Mouse (Mus musculus) heart, embryonic 11.5 days (tissue): ENCODE data around the gene Cep295nl. TPM values are rescaled to one million over a fixed set of nuclear protein-coding genes. Genes with fewer than 3 reads are reported as not detected.
"Not testable (repeated sequence)": the region's sequence is repeated elsewhere in the genome, so short reads cannot be mapped to it uniquely, and the experiment has no call there.

Experiments
- ATAC-seq: fragments of 200-750 bp; cut with Nextera tagmentation; replicated peaks from 2 replicates; pipeline ENCODE4 v1.8.0; 2017; ENCODE audit warnings: moderate library complexity; ENCODE audit not compliant: insufficient number of reproducible peaks, low FRiP score, low TSS enrichment
- H3K27ac ChIP-seq: fragments of 300-500 bp; sonication (generic); 2 replicates; pipeline ENCODE4 v1.5.1; 2014; ENCODE audit warnings: mild to moderate bottlenecking, low read depth, low read length
- H3K27me3 ChIP-seq: fragments of 300-500 bp; sonication (generic); 2 replicates; pipeline ENCODE4 v1.6.1; 2014; ENCODE audit warnings: mild to moderate bottlenecking, low read length, mixed read lengths; ENCODE audit not compliant: control insufficient read depth, insufficient read depth
- H3K36me3 ChIP-seq: fragments of 300-500 bp; sonication (generic); 2 replicates; pipeline ENCODE4 v1.6.1; 2014; ENCODE audit warnings: mild to moderate bottlenecking, low read length, moderate library complexity, mixed read lengths; ENCODE audit not compliant: control insufficient read depth, insufficient read depth
- H3K4me1 ChIP-seq: fragments of 300-500 bp; sonication (generic); 2 replicates; pipeline ENCODE4 v1.6.1; 2014; ENCODE audit warnings: low read length; ENCODE audit not compliant: control insufficient read depth, insufficient read depth
- H3K4me2 ChIP-seq: fragments of 300-500 bp; sonication (generic); 2 replicates; pipeline ENCODE4 v1.6.1; 2014; ENCODE audit warnings: mild to moderate bottlenecking, moderate library complexity
- H3K4me3 ChIP-seq: fragments of 300-500 bp; sonication (generic); 2 replicates; pipeline ENCODE4 v1.5.1; 2014; ENCODE audit warnings: low read depth, low read length
- H3K9ac ChIP-seq: fragments of 300-500 bp; sonication (generic); 2 replicates; pipeline ENCODE4 v1.6.1; 2014; ENCODE audit warnings: mild to moderate bottlenecking, low read depth, low read length, moderate library complexity
- H3K9me3 ChIP-seq: fragments of 300-500 bp; sonication (generic); replicated peaks from 2 replicates; pipeline ENCODE4 v1.6.1; 2016; ENCODE audit warnings: low read length; ENCODE audit not compliant: control insufficient read depth
- WGBS: fragments of 180-500 bp; shearing (Covaris S2); extraction: QIAGEN DNeasy Blood & Tissue Kit; methylation state at CpG from one replicate; pipeline ENCODE4 v1.1.7; 2014; ENCODE audit not compliant: insufficient replicate concordance; 5-methylcytosine and 5-hydroxymethylcytosine counted together
- polyA plus RNA-seq: library from polyadenylated mRNA; unstranded; fragments of >200 nt; fragmentation: Nextera tagmentation; extraction: Ambion mirVana; gene quantifications from 2 replicates; pipeline ENCODE4 v1.2.1, GENCODE M21; 2014

The Cep295nl gene
- polyA plus RNA-seq, 1 experiment from 2014 or later: 0.31 TPM

DNA sequence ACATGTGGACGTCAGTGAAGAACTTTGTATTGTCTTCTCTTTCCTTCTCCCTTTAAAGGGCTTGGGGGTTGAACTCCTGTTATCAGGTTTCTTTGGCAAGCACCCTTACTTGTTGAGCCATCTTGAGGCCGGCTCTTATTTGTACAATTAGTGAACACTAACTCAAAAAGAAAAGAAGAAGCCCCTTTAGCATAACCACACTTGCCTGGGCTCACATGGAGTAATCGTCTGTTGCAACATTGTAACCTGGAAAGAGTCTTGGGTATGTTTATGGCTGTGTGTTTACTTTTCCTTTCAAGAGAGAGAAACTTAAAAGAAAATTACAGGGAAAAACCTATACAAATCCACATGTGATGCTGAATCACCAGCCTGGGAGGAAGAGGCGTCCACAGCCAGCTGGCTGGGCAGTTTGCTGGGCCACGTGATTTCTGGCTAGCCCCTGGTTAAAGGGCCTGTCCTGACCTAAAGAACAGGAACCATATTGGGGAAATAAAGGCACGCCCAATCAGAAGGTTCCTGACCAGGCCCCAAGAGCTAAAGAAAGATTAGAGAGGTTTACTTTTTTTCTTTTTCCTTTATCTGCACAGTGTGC lies 30.1 kb downstream of the Cep295nl start:
- WGBS: 75% methylated on average over 6 of the region's 6 CpGs
- no peak for ATAC-seq
- Histone ChIP-seq H3K36me3 (peaks cover 30% of the 10 kb centered on the region), H3K9ac (no peak overlapping the region), H3K27me3 (no peaks in the 10 kb centered on the region), H3K9me3 (no peaks in the 10 kb centered on the region; the same call in 1 of the 2 replicates), H3K27ac (no peak overlapping the region), H3K4me2 (no peak overlapping the region), H3K4me1 (peaks cover 12% of the 10 kb centered on the region), H3K4me3 (no peak overlapping the region)

- ATAC-seq: not testable (repeated sequence)
- H3K36me3 ChIP-seq: peaks cover 29% of the 10 kb centered on the region
- 83% methylated on average over 2 of the region's 2 CpGs for WGBS
Observed at GRCm38 (mm10) chr11:118307962-118308361, 34.3 kb downstream of the Cep295nl start.

GRCm38 (mm10) chr11:118303959-118304358 lies 38.3 kb downstream of the Cep295nl start:
- H3K4me3 ChIP-seq, H3K4me2 ChIP-seq, H3K9me3 ChIP-seq, H3K27me3 ChIP-seq, H3K4me1 ChIP-seq, ATAC-seq, H3K27ac ChIP-seq, H3K9ac ChIP-seq: not testable (repeated sequence)
- peaks cover 11% of the 10 kb centered on the region for H3K36me3 ChIP-seq
- WGBS: 89% methylated on average over 4 of the region's 4 CpGs

More at GRCm38 (mm10) chr11:118307962-118308361, 34.3 kb downstream of the Cep295nl start:
- not testable (repeated sequence) for H3K4me3 ChIP-seq, H3K4me2 ChIP-seq, H3K27ac ChIP-seq, H3K27me3 ChIP-seq, H3K4me1 ChIP-seq, H3K9me3 ChIP-seq, H3K9ac ChIP-seq

DNA sequence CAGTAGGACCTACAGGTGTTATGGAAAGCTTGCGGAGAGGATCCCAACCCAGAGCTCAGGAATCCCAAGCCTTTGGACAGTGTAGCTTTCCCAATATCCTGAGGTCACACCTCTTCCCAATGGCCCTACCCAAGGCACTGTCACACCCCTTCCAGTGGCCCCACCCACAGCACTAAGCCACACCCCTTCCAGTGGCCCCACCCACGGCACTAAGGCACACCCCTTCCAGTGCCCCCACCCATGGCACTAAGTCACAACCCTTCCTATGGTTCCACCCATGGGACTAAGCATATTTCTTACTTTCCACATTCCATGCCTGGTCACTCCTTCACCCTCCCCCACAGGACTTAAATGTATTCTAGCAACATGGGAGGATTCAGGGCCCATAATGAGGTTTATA lies 43.5 kb downstream of the Cep295nl start:
- H3K9ac ChIP-seq: no peak overlapping the region
- H3K4me1 ChIP-seq: no peaks in the 10 kb centered on the region
- WGBS: 72% methylated on average over 2 of the region's 2 CpGs
- no peak for ATAC-seq
- H3K36me3 ChIP-seq: peaks cover 4% of the 10 kb centered on the region
- no peaks in the 10 kb centered on the region for H3K9me3 ChIP-seq
- H3K27ac ChIP-seq: no peak overlapping the region
- H3K4me2 ChIP-seq: no peak overlapping the region
- H3K4me3 ChIP-seq: no peak overlapping the region
- no peaks in the 10 kb centered on the region for H3K27me3 ChIP-seq

- 84% methylated on average over 3 of the region's 3 CpGs for WGBS
- Histone ChIP-seq H3K4me3 (no peak overlapping the region), H3K36me3 (peaks cover 3% of the 10 kb centered on the region; the same call in 1 of the 2 replicates)
Observed at GRCm38 (mm10) chr11:118297967-118298366, 44.3 kb downstream of the Cep295nl start.

DNA sequence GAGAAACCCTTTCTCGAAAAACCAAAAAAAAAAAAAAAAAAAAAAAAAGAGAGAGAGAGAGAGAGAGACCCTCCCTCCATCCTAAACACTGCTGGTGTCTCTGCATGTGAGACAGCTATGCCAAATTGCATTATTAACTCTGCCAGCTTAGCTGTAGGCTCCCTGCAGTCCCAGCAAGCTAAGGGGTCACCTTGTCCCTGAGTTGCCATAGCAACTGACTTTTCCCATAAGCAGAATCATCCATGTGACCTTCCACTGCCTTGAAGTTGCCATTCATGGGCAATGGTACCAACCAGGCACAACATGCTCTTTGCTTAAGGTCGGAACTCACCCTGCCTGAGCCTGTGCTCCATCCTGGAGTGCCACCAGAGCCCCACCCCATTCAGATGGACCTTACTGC lies 47.3 kb downstream of the Cep295nl start:
- H3K9me3 ChIP-seq: no peaks in the 10 kb centered on the region
- no peaks in the 10 kb centered on the region for H3K36me3 ChIP-seq
- no peak overlapping the region for H3K27ac ChIP-seq
- ATAC-seq: no peak
- peaks cover 2% of the 10 kb centered on the region; the same call in 1 of the 2 replicates for H3K4me1 ChIP-seq
- no peak overlapping the region for H3K4me2 ChIP-seq
- H3K27me3 ChIP-seq: no peaks in the 10 kb centered on the region
- WGBS: 74% methylated on average over 1 of the region's 2 CpGs
- no peak overlapping the region for H3K4me3 ChIP-seq
- no peak overlapping the region for H3K9ac ChIP-seq

More at GRCm38 (mm10) chr11:118297967-118298366, 44.3 kb downstream of the Cep295nl start:
- Histone ChIP-seq H3K27ac (no peak overlapping the region), H3K4me2 (no peak overlapping the region), H3K9me3 (no peaks in the 10 kb centered on the region), H3K9ac (no peak overlapping the region), H3K27me3 (no peaks in the 10 kb centered on the region), H3K4me1 (no peaks in the 10 kb centered on the region)
- ATAC-seq: no peak

- Histone ChIP-seq H3K27ac (no peak overlapping the region), H3K9me3 (no peaks in the 10 kb centered on the region), H3K36me3 (no peaks in the 10 kb centered on the region), H3K9ac (no peak overlapping the region), H3K4me1 (peaks cover 11% of the 10 kb centered on the region), H3K27me3 (no peaks in the 10 kb centered on the region), H3K4me2 (no peak overlapping the region), H3K4me3 (no peak overlapping the region)
- ATAC-seq: no peak
- WGBS: 64% methylated on average over 6 of the region's 6 CpGs
Observed at GRCm38 (mm10) chr11:118292671-118293070, 49.6 kb downstream of the Cep295nl start.

DNA sequence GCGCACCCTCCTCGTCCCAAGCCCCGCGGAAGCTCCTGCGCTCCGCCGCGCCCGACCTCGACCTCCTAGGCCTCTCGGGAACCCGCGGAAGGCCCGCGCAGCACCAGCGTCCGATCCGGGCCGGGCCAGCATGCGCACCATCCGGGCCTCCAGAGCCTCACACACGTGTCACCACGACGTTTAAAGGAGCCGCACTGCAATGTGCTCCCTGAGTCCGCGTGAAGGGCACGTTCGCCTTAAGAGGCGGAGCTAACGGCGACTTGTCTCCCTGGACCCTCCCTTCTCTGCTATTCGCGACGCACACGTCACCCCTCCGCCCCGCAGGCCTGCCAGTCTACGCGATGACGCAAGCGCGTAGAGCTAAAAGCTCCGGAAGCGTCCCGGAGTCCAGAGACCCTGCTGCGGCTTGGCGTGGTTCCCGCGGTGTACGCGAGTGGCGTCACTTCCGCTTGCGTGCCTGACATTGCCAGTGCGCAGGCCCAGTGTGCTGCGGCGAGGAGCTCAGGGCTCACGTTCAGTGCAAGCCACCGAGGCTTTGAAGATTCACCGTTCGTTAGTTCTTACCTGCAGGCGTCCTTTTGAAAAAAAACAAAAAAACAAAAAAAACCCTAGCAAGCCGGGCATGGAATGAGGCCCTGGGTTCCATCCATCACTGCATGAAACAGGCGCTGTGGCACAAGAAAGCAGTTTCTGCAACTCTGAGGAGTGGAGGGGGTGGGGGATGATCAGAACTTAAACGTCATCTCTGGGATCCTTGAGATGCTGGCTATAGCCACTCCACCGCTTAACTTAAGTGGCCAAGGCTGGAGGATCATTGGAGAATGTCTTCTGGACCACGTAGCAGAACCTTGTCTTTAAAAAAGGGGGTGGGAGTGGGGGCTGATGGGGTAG lies 52.1 kb downstream of the Cep295nl start, which contains the start of gene Usp36:
TSS of gene Usp36 (minus strand) at position 246 of the 891 bp plus-strand sequence.
- peak; percentile 98 for ATAC-seq
- H3K4me2 ChIP-seq: peak within 1 kb of the TSS; percentile 95
- no peaks in the 10 kb centered on the region for H3K9me3 ChIP-seq
- H3K36me3 ChIP-seq: peaks cover 15% of the 10 kb centered on the region
- H3K27ac ChIP-seq: peak within 1 kb of the TSS; percentile 76
- no peaks in the 10 kb centered on the region for H3K27me3 ChIP-seq
- peaks cover 11% of the 10 kb centered on the region for H3K4me1 ChIP-seq
- peak within 1 kb of the TSS; percentile 96 for H3K4me3 ChIP-seq
- WGBS: 2% methylated on average over 68 of the region's 68 CpGs
- peak within 1 kb of the TSS; percentile 96 for H3K9ac ChIP-seq
